Mouse (Mus musculus) intestine, embryonic 15.5 days (tissue): Measurements from ENCODE around the gene Ttyh3. TPM values are rescaled to one million over a fixed set of nuclear protein-coding genes. Genes with fewer than 3 reads are reported as not detected.

ENCODE experiments used
- ATAC-seq: fragments of 200-750 bp; cut with Nextera tagmentation; 2 replicates; pipeline ENCODE4 v1.8.0; 2017; ENCODE audit warnings: moderate TSS enrichment, moderate library complexity
- H3K27ac ChIP-seq: fragments of 300-500 bp; sonication (generic); 2 replicates; pipeline ENCODE4 v1.5.1; 2015; ENCODE audit warnings: mild to moderate bottlenecking, inconsistent platforms
- H3K27me3 ChIP-seq: fragments of 300-500 bp; sonication (generic); replicated peaks from 2 replicates; pipeline ENCODE4 v1.6.1; 2015; ENCODE audit warnings: inconsistent platforms
- H3K36me3 ChIP-seq: fragments of 300-500 bp; sonication (generic); 2 replicates; pipeline ENCODE4 v1.6.1; 2015; ENCODE audit warnings: inconsistent platforms
- H3K4me1 ChIP-seq: fragments of 300-500 bp; sonication (generic); replicated peaks from 2 replicates; pipeline ENCODE4 v1.6.1; 2015; ENCODE audit warnings: inconsistent platforms
- H3K4me2 ChIP-seq: fragments of 300-500 bp; sonication (generic); replicated peaks from 2 replicates; pipeline ENCODE4 v1.6.1; 2015; ENCODE audit warnings: mild to moderate bottlenecking, inconsistent platforms
- H3K4me3 ChIP-seq: fragments of 300-500 bp; sonication (generic); replicated peaks from 2 replicates; pipeline ENCODE4 v1.5.1; 2015; ENCODE audit warnings: inconsistent platforms
- H3K9ac ChIP-seq: fragments of 300-500 bp; sonication (generic); 2 replicates; pipeline ENCODE4 v1.6.1; 2015; ENCODE audit warnings: inconsistent platforms
- H3K9me3 ChIP-seq: fragments of 300-500 bp; sonication (generic); 2 replicates; pipeline ENCODE4 v1.6.1; 2016; ENCODE audit warnings: inconsistent platforms
- WGBS: fragments of 180-500 bp; shearing (Covaris S2); methylation state at CpG from one replicate; pipeline ENCODE4 v1.1.7; 2015; 5-methylcytosine and 5-hydroxymethylcytosine counted together
- polyA plus RNA-seq: library from polyadenylated mRNA; unstranded; fragments of >200 nt; fragmentation: Nextera tagmentation; extraction: Ambion mirVana; gene quantifications from 2 replicates; pipeline ENCODE4 v1.2.1, GENCODE M21; 2015

Ttyh3 gene
- polyA plus RNA-seq, 1 experiment from 2014 or later = 34.5 TPM

DNA sequence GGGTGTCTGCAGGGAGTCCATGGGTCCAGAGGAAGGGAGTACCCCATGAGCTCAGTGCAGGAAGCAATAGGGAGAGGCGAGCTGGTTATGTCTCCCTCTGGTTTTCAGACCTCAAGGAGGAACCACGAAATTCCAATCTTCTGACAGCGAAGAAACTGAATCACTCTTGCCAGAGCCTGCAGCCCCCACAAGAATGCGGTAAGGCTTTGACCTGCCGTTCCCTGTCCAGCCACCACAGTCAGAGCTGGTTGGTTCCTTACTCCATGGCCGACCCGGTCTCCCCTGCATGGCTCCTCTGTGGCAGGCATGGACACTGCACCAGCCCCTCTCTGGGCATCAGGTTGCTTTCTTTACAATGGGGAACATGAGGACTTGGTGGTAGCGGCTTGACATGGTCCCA lies 44.4 kb downstream of the Ttyh3 start:
- Histone ChIP-seq H3K27me3 (peaks cover 20% of the 10 kb centered on the region), H3K36me3 (no peaks in the 10 kb centered on the region), H3K9me3 (no peaks in the 10 kb centered on the region), H3K4me1 (peaks cover 29% of the 10 kb centered on the region), H3K9ac (no peak overlapping the region), H3K27ac (no peak overlapping the region), H3K4me3 (no peak overlapping the region), H3K4me2 (no peak overlapping the region)
- 56% methylated on average over 8 of the region's 8 CpGs for WGBS
- no peak for ATAC-seq

- H3K4me2 ChIP-seq = no peak overlapping the region
- H3K4me1 ChIP-seq = peaks cover 13% of the 10 kb centered on the region
- no peak overlapping the region for H3K9ac ChIP-seq
- WGBS = 51% methylated on average over 2 of the region's 2 CpGs
- H3K4me3 ChIP-seq = no peak overlapping the region
- peaks cover 14% of the 10 kb centered on the region for H3K27me3 ChIP-seq
- H3K36me3 ChIP-seq = no peaks in the 10 kb centered on the region
- H3K9me3 ChIP-seq = no peaks in the 10 kb centered on the region
- H3K27ac ChIP-seq = no peak overlapping the region
- no peak for ATAC-seq
These were observed 46.3 kb downstream of the Ttyh3 start for GRCm38 (mm10) chr5:140602540-140602939.

- Histone ChIP-seq H3K27me3 (peaks cover 9% of the 10 kb centered on the region), H3K4me1 (peaks cover 14% of the 10 kb centered on the region), H3K27ac (no peak overlapping the region), H3K9me3 (no peaks in the 10 kb centered on the region), H3K36me3 (no peaks in the 10 kb centered on the region), H3K4me2 (no peak overlapping the region), H3K9ac (no peak overlapping the region), H3K4me3 (no peak overlapping the region)
- ATAC-seq = no peak
- whole genome bisulfite sequencing = 76% methylated on average over 12 of the region's 12 CpGs
These were observed 47.1 kb downstream of the Ttyh3 start for GRCm38 (mm10) chr5:140601712-140602111.

- Histone ChIP-seq H3K9me3 (no peaks in the 10 kb centered on the region), H3K27me3 (no peaks in the 10 kb centered on the region), H3K4me3 (no peak overlapping the region), H3K36me3 (no peaks in the 10 kb centered on the region), H3K4me2 (no peak overlapping the region), H3K4me1 (peaks cover 13% of the 10 kb centered on the region), H3K9ac (no peak overlapping the region), H3K27ac (no peak overlapping the region)
- no peak for ATAC-seq
- WGBS = 51% methylated on average over 5 of the region's 5 CpGs
These were observed 48.9 kb downstream of the Ttyh3 start for GRCm38 (mm10) chr5:140599939-140600338.

DNA sequence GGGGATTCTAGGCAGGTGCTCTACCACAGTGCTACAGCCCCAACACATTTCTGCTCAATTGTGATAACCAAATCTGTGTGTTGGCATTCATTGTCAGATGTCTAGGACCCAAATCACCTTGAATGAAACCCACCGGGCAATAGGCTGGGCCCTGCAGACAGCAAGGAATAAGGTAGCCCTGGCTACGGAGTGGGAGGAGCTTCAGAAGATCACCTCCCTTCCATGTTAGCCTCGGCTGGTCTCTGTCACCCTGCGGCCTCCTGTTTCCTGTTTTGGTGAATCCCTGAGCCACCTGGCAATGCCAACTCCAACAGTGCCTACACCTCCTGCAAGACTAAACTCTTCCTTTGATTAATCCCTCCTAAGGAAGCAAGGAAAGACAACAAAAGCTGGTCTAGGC lies 51.0 kb downstream of the Ttyh3 start:
- no peak overlapping the region for H3K9ac ChIP-seq
- H3K9me3 ChIP-seq = no peaks in the 10 kb centered on the region
- H3K4me2 ChIP-seq = no peak overlapping the region
- no peak for ATAC-seq
- H3K27ac ChIP-seq = no peak overlapping the region
- no peaks in the 10 kb centered on the region for H3K27me3 ChIP-seq
- peaks cover 13% of the 10 kb centered on the region for H3K4me1 ChIP-seq
- no peaks in the 10 kb centered on the region for H3K36me3 ChIP-seq
- WGBS = 77% methylated on average over 4 of the region's 4 CpGs
- no peak overlapping the region for H3K4me3 ChIP-seq

GRCm38 (mm10) chr5:140596927-140597588 lies 51.8 kb downstream of the Ttyh3 start:
- H3K36me3 ChIP-seq = no peaks in the 10 kb centered on the region
- peak overlapping the region; percentile 66 for H3K27ac ChIP-seq
- H3K4me1 ChIP-seq = peaks cover 13% of the 10 kb centered on the region
- no peak overlapping the region for H3K4me3 ChIP-seq
- peak overlapping the region; percentile 22; the same call in 1 of the 2 replicates for H3K4me2 ChIP-seq
- H3K9ac ChIP-seq = no peak overlapping the region
- ATAC-seq = peak; percentile 71
- no peaks in the 10 kb centered on the region for H3K27me3 ChIP-seq
- WGBS = 46% methylated on average over 18 of the region's 18 CpGs
- no peaks in the 10 kb centered on the region for H3K9me3 ChIP-seq

- H3K4me1 ChIP-seq = peaks cover 13% of the 10 kb centered on the region
- H3K4me3 ChIP-seq = no peak overlapping the region
- no peak overlapping the region for H3K9ac ChIP-seq
- 44% methylated on average over 3 of the region's 3 CpGs for WGBS
- H3K27ac ChIP-seq = peak overlapping the region; percentile 66
- no peaks in the 10 kb centered on the region for H3K36me3 ChIP-seq
- ATAC-seq = peak; percentile 57
- H3K27me3 ChIP-seq = no peaks in the 10 kb centered on the region
- H3K4me2 ChIP-seq = peak overlapping the region; percentile 22; the same call in 1 of the 2 replicates
- H3K9me3 ChIP-seq = no peaks in the 10 kb centered on the region
These were observed 52.4 kb downstream of the Ttyh3 start for GRCm38 (mm10) chr5:140596426-140596825.

- H3K9ac ChIP-seq = no peak overlapping the region
- no peak overlapping the region for H3K4me2 ChIP-seq
- ATAC-seq = no peak
- no peaks in the 10 kb centered on the region for H3K36me3 ChIP-seq
- H3K27ac ChIP-seq = no peak overlapping the region
- H3K9me3 ChIP-seq = no peaks in the 10 kb centered on the region
- no peak overlapping the region for H3K4me3 ChIP-seq
- 78% methylated on average over 5 of the region's 5 CpGs for WGBS
- peaks cover 13% of the 10 kb centered on the region for H3K4me1 ChIP-seq
- no peaks in the 10 kb centered on the region for H3K27me3 ChIP-seq
These were observed 54.0 kb downstream of the Ttyh3 start for GRCm38 (mm10) chr5:140594846-140595245.

DNA sequence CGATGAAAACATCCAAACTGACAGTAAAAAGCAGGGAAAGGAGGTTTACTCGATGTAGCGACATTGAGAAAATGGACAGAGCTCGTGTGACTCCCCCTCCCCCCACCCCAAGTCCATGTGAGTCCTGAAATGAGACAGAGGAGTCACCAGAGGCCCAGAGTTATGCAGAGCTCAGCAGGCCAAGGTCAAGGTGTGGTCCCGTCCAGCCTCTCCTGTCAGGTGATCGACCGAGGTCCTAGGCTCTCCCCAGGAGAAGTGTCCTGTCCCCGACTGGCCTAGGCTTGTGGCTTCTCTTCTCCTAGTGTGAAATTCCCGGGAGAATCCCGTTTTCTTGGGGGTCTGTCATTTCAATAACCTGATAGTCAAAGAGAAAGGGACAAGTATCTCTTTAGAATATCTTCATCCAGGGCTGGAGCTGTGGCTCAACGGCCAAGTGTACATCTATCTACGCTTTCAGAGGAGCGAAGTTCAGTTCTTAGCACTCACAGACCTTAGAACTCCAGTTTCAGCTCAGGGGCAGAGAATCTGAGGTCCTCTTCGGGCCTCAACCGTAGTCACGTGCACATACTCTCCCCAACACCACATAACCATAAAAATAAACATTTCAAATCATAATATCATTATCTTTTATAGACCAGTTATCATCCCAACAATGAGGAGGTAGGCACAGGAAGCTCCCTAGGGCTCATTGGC lies 59.6 kb downstream of the Ttyh3 start:
- no peaks in the 10 kb centered on the region for H3K27me3 ChIP-seq
- WGBS = 75% methylated on average over 16 of the region's 16 CpGs
- H3K27ac ChIP-seq = no peak overlapping the region
- ATAC-seq = no peak
- H3K9me3 ChIP-seq = no peaks in the 10 kb centered on the region
- H3K4me2 ChIP-seq = no peak overlapping the region
- H3K4me3 ChIP-seq = no peak overlapping the region
- no peaks in the 10 kb centered on the region for H3K36me3 ChIP-seq
- no peak overlapping the region for H3K9ac ChIP-seq
- no peaks in the 10 kb centered on the region for H3K4me1 ChIP-seq

GRCm38 (mm10) chr5:140583732-140584368 lies 65.0 kb downstream of the Ttyh3 start:
- Histone ChIP-seq H3K9me3 (no peaks in the 10 kb centered on the region), H3K4me2 (no peak overlapping the region), H3K9ac (no peak overlapping the region), H3K4me3 (no peak overlapping the region), H3K4me1 (peaks cover 17% of the 10 kb centered on the region), H3K27ac (no peak overlapping the region), H3K36me3 (no peaks in the 10 kb centered on the region), H3K27me3 (no peaks in the 10 kb centered on the region)
- 0 out of 2 replicates have a peak, but pooled peaks have one; percentile 32 for ATAC-seq
- 53% methylated on average over 6 of the region's 6 CpGs for WGBS

GRCm38 (mm10) chr5:140582995-140583731 lies 65.7 kb downstream of the Ttyh3 start:
- ATAC-seq = no peak
- no peaks in the 10 kb centered on the region for H3K36me3 ChIP-seq
- H3K4me3 ChIP-seq = no peak overlapping the region
- H3K27me3 ChIP-seq = no peaks in the 10 kb centered on the region
- no peaks in the 10 kb centered on the region for H3K9me3 ChIP-seq
- no peak overlapping the region for H3K4me2 ChIP-seq
- H3K9ac ChIP-seq = no peak overlapping the region
- no peak overlapping the region for H3K27ac ChIP-seq
- H3K4me1 ChIP-seq = peaks cover 17% of the 10 kb centered on the region
- 55% methylated on average over 8 of the region's 8 CpGs for WGBS

GRCm38 (mm10) chr5:140581569-140581968 lies 67.3 kb downstream of the Ttyh3 start:
- Histone ChIP-seq H3K9me3 (no peaks in the 10 kb centered on the region), H3K4me2 (no peak overlapping the region), H3K4me1 (peaks cover 17% of the 10 kb centered on the region), H3K27ac (no peak overlapping the region), H3K9ac (no peak overlapping the region), H3K36me3 (no peaks in the 10 kb centered on the region), H3K4me3 (no peak overlapping the region), H3K27me3 (no peaks in the 10 kb centered on the region)
- 6% methylated on average over 5 of the region's 5 CpGs for WGBS
- peak; percentile 70 for ATAC-seq
